Mouse (Mus musculus) liver, postnatal 0 days (tissue): ENCODE results near the gene Mcm10.

ENCODE experiments used
- CTCF ChIP-seq: sonication (generic); IDR thresholded peaks from 2 replicates; pipeline ENCODE4 v1.5.1; 2016; ENCODE audit warnings: antibody characterized with exemption, low read depth
- EP300 ChIP-seq: IDR thresholded peaks from 2 replicates; pipeline ENCODE4 v1.6.1; 2016; ENCODE audit warnings: antibody characterized with exemption, low read depth, mild to moderate bottlenecking

GRCm38 (mm10) chr2:5039350-5040170, 27.0 kb upstream of the Mcm10 start:
- TF ChIP-seq CTCF (no peak), EP300 (no peak)
